ENCODE assay signal across 31 mouse cellular contexts in genomic region chr14:77285453-77285852, GRCm38 (mm10).
DNase-seq lines count a peak whose midpoint lies in the region; ATAC-seq and TF ChIP-seq lines count a peak whose summit lies in the region.
"Had no signal": no experiment of that assay in that cellular context is flagged by ENCODE, and none has a peak within 500 bp of the region (broad histone marks: within the 10 kb centered on the region; RNA-seq: fewer than 3 reads in every experiment).

No protein-coding gene starts in this region.

- H3K4me1 ChIP-seq in forebrain, embryonic 13.5 days: peaks cover 6% of the 10 kb centered on the region; the same call in 1 of the 2 replicates
- no peaks in the 10 kb centered on the region; the same call in 1 of the 2 replicates for H3K4me1 ChIP-seq in forebrain, embryonic 16.5 days (replicated peaks; ENCODE audit: control insufficient read depth, insufficient read depth, low read length)
- H3K4me1 ChIP-seq: embryonic facial prominence, embryonic 13.5 days; heart, embryonic 12.5 days; heart, embryonic 15.5 days had no signal

- no peaks in the 10 kb centered on the region for H3K27me3 ChIP-seq in forebrain, embryonic 13.5 days
- no peaks in the 10 kb centered on the region for H3K27me3 ChIP-seq in forebrain, embryonic 16.5 days (replicated peaks; ENCODE audit: control insufficient read depth, insufficient read depth, low read length)
- H3K27me3 ChIP-seq: CH12.LX; embryonic facial prominence, embryonic 13.5 days; heart, embryonic 12.5 days; heart, embryonic 15.5 days; Patski had no signal

- H3K4me3 ChIP-seq in forebrain, embryonic 13.5 days: no peak overlapping the region
- no peak overlapping the region for H3K4me3 ChIP-seq in forebrain, embryonic 16.5 days (replicated peaks; ENCODE audit: low read length)
- H3K4me3 ChIP-seq: embryonic facial prominence, embryonic 10.5 days; embryonic facial prominence, embryonic 13.5 days; erythroblast, embryonic 14.5 days; gastrocnemius, adult 2 months; heart, embryonic 12.5 days; heart, embryonic 15.5 days had no signal

- no peak for TF ChIP-seq POLR2A in brain, embryonic 14.5 days (IDR thresholded peaks at IDR 0.05; ENCODE audit: borderline replicate concordance, extremely low read depth, insufficient read depth, insufficient read length, poor library complexity, severe bottlenecking)

- intact Hi-C loops in heart, postnatal 25 days (cut with DNase I): no loop called here

- H3K36me3 ChIP-seq in forebrain, embryonic 13.5 days (ENCODE audit: poor library complexity, severe bottlenecking): no peaks in the 10 kb centered on the region
- no peaks in the 10 kb centered on the region for H3K36me3 ChIP-seq in forebrain, embryonic 16.5 days (ENCODE audit: control insufficient read depth, insufficient read depth)
- H3K36me3 ChIP-seq: embryonic facial prominence, embryonic 10.5 days; embryonic facial prominence, embryonic 13.5 days; G1E; heart, embryonic 12.5 days; heart, embryonic 15.5 days had no signal

- H3K9ac ChIP-seq in forebrain, embryonic 13.5 days: no peak overlapping the region
- H3K9ac ChIP-seq in forebrain, embryonic 16.5 days (replicated peaks; ENCODE audit: low read depth, low read length): no peak overlapping the region
- H3K9ac ChIP-seq: embryonic facial prominence, embryonic 13.5 days; heart, embryonic 12.5 days; heart, embryonic 15.5 days; hindbrain, embryonic 14.5 days had no signal

- no peak overlapping the region for H3K4me2 ChIP-seq in forebrain, embryonic 13.5 days
- H3K4me2 ChIP-seq in forebrain, embryonic 16.5 days (ENCODE audit: low read length): no peak overlapping the region
- H3K4me2 ChIP-seq: embryonic facial prominence, embryonic 13.5 days; heart, embryonic 12.5 days; heart, embryonic 15.5 days; hindbrain, embryonic 14.5 days had no signal

- TF ChIP-seq CTCF in brain, embryonic 14.5 days (IDR thresholded peaks at IDR 0.05; ENCODE audit: borderline replicate concordance, extremely low read depth, insufficient read depth, insufficient read length): no peak

- no peak overlapping the region for H3K27ac ChIP-seq in forebrain, embryonic 13.5 days
- no peak overlapping the region for H3K27ac ChIP-seq in forebrain, embryonic 16.5 days (ENCODE audit: low read length)
- H3K27ac ChIP-seq: embryonic facial prominence, embryonic 10.5 days; embryonic facial prominence, embryonic 13.5 days; gastrocnemius, adult 2 months; heart, embryonic 15.5 days; hindbrain, embryonic 14.5 days; hindbrain, postnatal 0 days had no signal

- DNase-seq in heart, adult 11 months: peak; percentile 50
- DNase-seq in heart, postnatal 25 days (ENCODE audit: low spot score): no peak
- DNase-seq in brain, embryonic 14.5 days (ENCODE audit: low read depth): peak; percentile 75
- DNase-seq in spleen, postnatal 14 days (ENCODE audit: low spot score in 2 of 2): no peak
- DNase-seq in urinary bladder, postnatal 25 days (ENCODE audit: low spot score): no peak
- DNase-seq: adrenal gland, postnatal 10 days; adrenal gland, postnatal 36 days; B cell, adult 2 months; cerebellum, adult 11 months; cerebellum, adult 2 months; cerebellum, adult 9-11 months; cerebellum, postnatal 25 days; gastrocnemius, adult 2 months; gastrocnemius, postnatal 14 days; heart, adult 18-20 months; heart, postnatal 10 days; heart, postnatal 4 days had no signal

- peak; percentile 67; the same call in 1 of the 2 replicates for ATAC-seq in forebrain, embryonic 13.5 days
- peak; percentile 67 for ATAC-seq in forebrain, embryonic 16.5 days
- ATAC-seq: hindbrain, postnatal 0 days; inflammation-experienced regulatory T-cells, adult 6 months; intestine, embryonic 16.5 days; Patski had no signal

- WGBS in forebrain, embryonic 13.5 days: 38% methylated on average over 3 of the region's 3 CpGs
- WGBS in forebrain, embryonic 16.5 days: 21% methylated on average over 3 of the region's 3 CpGs

- H3K9me3 ChIP-seq in forebrain, embryonic 13.5 days (replicated peaks): no peaks in the 10 kb centered on the region
- H3K9me3 ChIP-seq in forebrain, embryonic 16.5 days (ENCODE audit: control insufficient read depth, low read length): no peaks in the 10 kb centered on the region
- H3K9me3 ChIP-seq: embryonic facial prominence, embryonic 10.5 days; embryonic facial prominence, embryonic 13.5 days; heart, embryonic 12.5 days; heart, embryonic 15.5 days had no signal

Comparison
In these comparisons a context has a peak if more than half of its experiments do, and no peak if none do; other contexts are left out.
1. DNase-seq: peak in heart, adult 11 months (single experiment) and brain, embryonic 14.5 days (single experiment); none in heart, postnatal 25 days (single experiment), spleen, postnatal 14 days (0 of 2) and urinary bladder, postnatal 25 days (single experiment).